Mouse (Mus musculus): ENCODE results near the gene Ttc39d. TPM values are rescaled to one million over a fixed set of nuclear protein-coding genes. Genes with fewer than 3 reads are reported as not detected.
A peak's percentile ranks its signal among the peaks of the same experiment; 100 is the strongest.

Ttc39d gene
- polyA plus RNA-seq, 1 experiment from 2014 or later: 0.06 TPM

- H3K27ac ChIP-seq (replicated peaks): no peak overlapping the region
- no peak overlapping the region for H3K4me3 ChIP-seq
- no peaks in the 10 kb centered on the region for H3K27me3 ChIP-seq (ENCODE audit: low read depth, poor library complexity, severe bottlenecking)
- whole genome bisulfite sequencing: 92% methylated on average over 5 of the region's 5 CpGs
- no peaks in the 10 kb centered on the region for H3K9me3 ChIP-seq (replicated peaks)
- no peaks in the 10 kb centered on the region for H3K4me1 ChIP-seq
- H3K36me3 ChIP-seq: peaks cover 71% of the 10 kb centered on the region
- no peak for DNase-seq (ENCODE audit: low spot score)
Measured at GRCm38 (mm10) chr17:80237475-80237874, 30.2 kb downstream of the Ttc39d start.

- 92% methylated on average over 9 of the region's 9 CpGs for WGBS
- Histone ChIP-seq H3K27ac (replicated peaks) (no peak overlapping the region), H3K4me1 (no peaks in the 10 kb centered on the region), H3K9me3 (replicated peaks) (no peaks in the 10 kb centered on the region), H3K27me3 (ENCODE audit: low read depth, poor library complexity, severe bottlenecking) (no peaks in the 10 kb centered on the region), H3K4me3 (no peak overlapping the region), H3K36me3 (peaks cover 94% of the 10 kb centered on the region)
- no peak for DNase-seq (ENCODE audit: low spot score)
Measured at GRCm38 (mm10) chr17:80241594-80241993, 34.3 kb downstream of the Ttc39d start.

GRCm38 (mm10) chr17:80243116-80243515, 35.9 kb downstream of the Ttc39d start:
- 83% methylated on average over 13 of the region's 13 CpGs for WGBS
- DNase-seq (ENCODE audit: low spot score): no peak

GRCm38 (mm10) chr17:80252757-80253525, 45.7 kb downstream of the Ttc39d start:
- peaks cover 100% of the 10 kb centered on the region for H3K36me3 ChIP-seq
- H3K9me3 ChIP-seq (replicated peaks): no peaks in the 10 kb centered on the region
- no peak for DNase-seq (ENCODE audit: low spot score)
- H3K27ac ChIP-seq (replicated peaks): no peak overlapping the region
- WGBS: 80% methylated on average over 13 of the region's 13 CpGs
- no peak overlapping the region for H3K4me3 ChIP-seq
- H3K4me1 ChIP-seq: no peaks in the 10 kb centered on the region
- H3K27me3 ChIP-seq (ENCODE audit: low read depth, poor library complexity, severe bottlenecking): no peaks in the 10 kb centered on the region

More at GRCm38 (mm10) chr17:80243116-80243515, 35.9 kb downstream of the Ttc39d start:
- Histone ChIP-seq H3K36me3 (peaks cover 99% of the 10 kb centered on the region), H3K4me1 (no peaks in the 10 kb centered on the region), H3K27me3 (ENCODE audit: low read depth, poor library complexity, severe bottlenecking) (no peaks in the 10 kb centered on the region), H3K4me3 (no peak overlapping the region), H3K9me3 (replicated peaks) (no peaks in the 10 kb centered on the region), H3K27ac (replicated peaks) (no peak overlapping the region)

- Histone ChIP-seq H3K4me1 (no peaks in the 10 kb centered on the region), H3K36me3 (peaks cover 100% of the 10 kb centered on the region), H3K27ac (replicated peaks) (no peak overlapping the region), H3K4me3 (no peak overlapping the region), H3K27me3 (ENCODE audit: low read depth, poor library complexity, severe bottlenecking) (no peaks in the 10 kb centered on the region), H3K9me3 (replicated peaks) (no peaks in the 10 kb centered on the region)
- WGBS: 98% methylated on average over 5 of the region's 5 CpGs
- no peak for DNase-seq (ENCODE audit: low spot score)
Measured at GRCm38 (mm10) chr17:80254421-80254820, 47.2 kb downstream of the Ttc39d start.

- WGBS: 78% methylated on average over 13 of the region's 13 CpGs
- Histone ChIP-seq H3K27me3 (ENCODE audit: low read depth, poor library complexity, severe bottlenecking) (no peaks in the 10 kb centered on the region), H3K36me3 (peaks cover 100% of the 10 kb centered on the region), H3K27ac (replicated peaks) (no peak overlapping the region), H3K4me3 (no peak overlapping the region), H3K4me1 (no peaks in the 10 kb centered on the region), H3K9me3 (replicated peaks) (no peaks in the 10 kb centered on the region)
- DNase-seq (ENCODE audit: low spot score): peak; percentile 32
Measured at GRCm38 (mm10) chr17:80255208-80255607, 47.9 kb downstream of the Ttc39d start.

GRCm38 (mm10) chr17:80267065-80267464, 59.8 kb downstream of the Ttc39d start:
- Histone ChIP-seq H3K27ac (replicated peaks) (no peak overlapping the region), H3K4me1 (no peaks in the 10 kb centered on the region), H3K36me3 (peaks cover 91% of the 10 kb centered on the region), H3K27me3 (ENCODE audit: low read depth, poor library complexity, severe bottlenecking) (no peaks in the 10 kb centered on the region), H3K9me3 (replicated peaks) (no peaks in the 10 kb centered on the region), H3K4me3 (no peak overlapping the region)
- 89% methylated on average over 4 of the region's 4 CpGs for WGBS
- no peak for DNase-seq (ENCODE audit: low spot score)

Other genes with a start within 250 kb of the Ttc39d start
- 85.2 and 86.7 TPM in 2 replicates for gene Hnrnpll, start 145.1 kb upstream of the Ttc39d start, polyA plus RNA-seq (2016; fragmentation: Nextera tagmentation; extraction: Ambion mirVana)
- 8.1 and 9.9 TPM in 2 replicates for gene Galm, start 80.0 kb upstream of the Ttc39d start, polyA plus RNA-seq (2016; fragmentation: Nextera tagmentation; extraction: Ambion mirVana)
- 795 and 858 TPM in 2 replicates for gene Srsf7, start 153 bp upstream of the Ttc39d start, polyA plus RNA-seq (2016; fragmentation: Nextera tagmentation; extraction: Ambion mirVana)
- gene Gemin6, start 17.0 kb downstream of the Ttc39d start, polyA plus RNA-seq (2016; fragmentation: Nextera tagmentation; extraction: Ambion mirVana): 50.6 and 66.2 TPM in 2 replicates
- gene Morn2, start 82.7 kb downstream of the Ttc39d start, polyA plus RNA-seq (2016; fragmentation: Nextera tagmentation; extraction: Ambion mirVana): 32.8 and 37.2 TPM in 2 replicates
- gene Dhx57, start 83.0 kb downstream of the Ttc39d start, polyA plus RNA-seq (2016; fragmentation: Nextera tagmentation; extraction: Ambion mirVana): 15.1 and 21.2 TPM in 2 replicates
- gene Arhgef33, start 99.9 kb downstream of the Ttc39d start, polyA plus RNA-seq (2016; fragmentation: Nextera tagmentation; extraction: Ambion mirVana): 0.26 and 0.44 TPM in 2 replicates
- gene Gm10190, start 166.1 kb downstream of the Ttc39d start, polyA plus RNA-seq (2016; fragmentation: Nextera tagmentation; extraction: Ambion mirVana): 0.73 and 1.4 TPM in 2 replicates

Data from midbrain, embryonic 10.5 days (tissue).